Mouse (Mus musculus) lung, postnatal 0 days (tissue): ENCODE measurements at regions not wholly inside any gene's neighbourhood (a gene's known extent, or its start where the extent isn't known, plus 50 kb on each side); places are given as distances from the start of the nearest gene placed in this dataset.

Source experiments
- CTCF ChIP-seq: IDR thresholded peaks from 2 replicates; pipeline ENCODE4 v1.5.1; 2016; ENCODE audit warnings: antibody characterized with exemption, mild to moderate bottlenecking
- EP300 ChIP-seq: IDR thresholded peaks from 2 replicates; pipeline ENCODE4 v1.6.1; 2016; ENCODE audit warnings: antibody characterized with exemption, mild to moderate bottlenecking, control low read depth

GRCm38 (mm10) chr12:29141132-29141531, 387.1 kb upstream of the Myt1l start:
- TF ChIP-seq CTCF (no peak), EP300 (no peak)
